Mouse (Mus musculus): ENCODE results near the gene Trappc10. TPM values are rescaled to one million over a fixed set of nuclear protein-coding genes. Genes with fewer than 3 reads are reported as not detected.

Gene Trappc10
- polyA plus RNA-seq, 1 experiment = 22.0 TPM

GRCm38 (mm10) chr10:78139572-78140250, 104.7 kb downstream of the Trappc10 start:
- H3K36me3 ChIP-seq (ENCODE audit: control insufficient read depth, insufficient read depth, low read length, poor library complexity, severe bottlenecking) = no peaks in the 10 kb centered on the region
- no peak overlapping the region for H3K27ac ChIP-seq (ENCODE audit: insufficient read depth, low read length)
- H3K9me3 ChIP-seq (replicated peaks; ENCODE audit: control insufficient read depth, insufficient read depth, low read length, poor library complexity, severe bottlenecking) = no peaks in the 10 kb centered on the region
- H3K4me3 ChIP-seq (ENCODE audit: low read depth, low read length) = no peak overlapping the region
- no peak overlapping the region for H3K9ac ChIP-seq (ENCODE audit: low read depth, poor library complexity, severe bottlenecking)
- TF ChIP-seq CTCF (IDR thresholded peaks at IDR 0.05; ENCODE audit: low read depth, low read length) (no peak), EP300 (IDR thresholded peaks at IDR 0.05; ENCODE audit: insufficient read depth, low read depth, low read length) (no peak), POLR2A (IDR thresholded peaks at IDR 0.05; ENCODE audit: insufficient read depth, low read length) (no peak)
- H3K27me3 ChIP-seq (ENCODE audit: control insufficient read depth, insufficient read depth, low read length, poor library complexity, severe bottlenecking) = no peaks in the 10 kb centered on the region
- peaks cover under 1% of the 10 kb centered on the region for H3K4me1 ChIP-seq (ENCODE audit: control insufficient read depth, insufficient read depth, low read length)

- Histone ChIP-seq H3K27ac (ENCODE audit: insufficient read depth, low read length) (no peak overlapping the region), H3K27me3 (ENCODE audit: control insufficient read depth, insufficient read depth, low read length, poor library complexity, severe bottlenecking) (no peaks in the 10 kb centered on the region), H3K4me1 (ENCODE audit: control insufficient read depth, insufficient read depth, low read length) (peaks cover 2% of the 10 kb centered on the region), H3K4me3 (ENCODE audit: low read depth, low read length) (no peak overlapping the region), H3K9me3 (replicated peaks; ENCODE audit: control insufficient read depth, insufficient read depth, low read length, poor library complexity, severe bottlenecking) (no peaks in the 10 kb centered on the region), H3K9ac (ENCODE audit: low read depth, poor library complexity, severe bottlenecking) (no peak overlapping the region), H3K36me3 (ENCODE audit: control insufficient read depth, insufficient read depth, low read length, poor library complexity, severe bottlenecking) (no peaks in the 10 kb centered on the region)
- TF ChIP-seq CTCF (IDR thresholded peaks at IDR 0.05; ENCODE audit: low read depth, low read length) (no peak), EP300 (IDR thresholded peaks at IDR 0.05; ENCODE audit: insufficient read depth, low read depth, low read length) (no peak), POLR2A (IDR thresholded peaks at IDR 0.05; ENCODE audit: insufficient read depth, low read length) (no peak)
These were observed 105.5 kb downstream of the Trappc10 start for GRCm38 (mm10) chr10:78138812-78139523.

- no peaks in the 10 kb centered on the region for H3K36me3 ChIP-seq (ENCODE audit: control insufficient read depth, insufficient read depth, low read length, poor library complexity, severe bottlenecking)
- no peak overlapping the region for H3K9ac ChIP-seq (ENCODE audit: low read depth, poor library complexity, severe bottlenecking)
- no peak overlapping the region for H3K4me3 ChIP-seq (ENCODE audit: low read depth, low read length)
- TF ChIP-seq POLR2A (IDR thresholded peaks at IDR 0.05; ENCODE audit: insufficient read depth, low read length) (no peak), EP300 (IDR thresholded peaks at IDR 0.05; ENCODE audit: insufficient read depth, low read depth, low read length) (no peak), CTCF (IDR thresholded peaks at IDR 0.05; ENCODE audit: low read depth, low read length) (no peak)
- H3K4me1 ChIP-seq (ENCODE audit: control insufficient read depth, insufficient read depth, low read length) = peaks cover 2% of the 10 kb centered on the region
- H3K9me3 ChIP-seq (replicated peaks; ENCODE audit: control insufficient read depth, insufficient read depth, low read length, poor library complexity, severe bottlenecking) = no peaks in the 10 kb centered on the region
- H3K27me3 ChIP-seq (ENCODE audit: control insufficient read depth, insufficient read depth, low read length, poor library complexity, severe bottlenecking) = no peaks in the 10 kb centered on the region
- H3K27ac ChIP-seq (ENCODE audit: insufficient read depth, low read length) = no peak overlapping the region
These were observed 107.2 kb downstream of the Trappc10 start for GRCm38 (mm10) chr10:78137191-78137590.

Other genes with a start within 250 kb of the Trappc10 start
- 100 and 102 TPM in 2 replicates for gene Pfkl, start 234.6 kb downstream of the Trappc10 start, polyA plus RNA-seq (2011; ENCODE audit: insufficient read depth, insufficient read length, low read depth, missing spikeins)
- gene Dnmt3l, start 202.7 kb downstream of the Trappc10 start, polyA plus RNA-seq (2011; ENCODE audit: insufficient read depth, insufficient read length, low read depth, missing spikeins) = 175 and 179 TPM in 2 replicates
- gene Aire, start 201.0 kb downstream of the Trappc10 start, polyA plus RNA-seq (2011; ENCODE audit: insufficient read depth, insufficient read length, low read depth, missing spikeins) = 20.9 and 23.5 TPM in 2 replicates
- 12.7 and 13.5 TPM in 2 replicates for gene Icosl, start 175.3 kb downstream of the Trappc10 start, polyA plus RNA-seq (2011; ENCODE audit: insufficient read depth, insufficient read length, low read depth, missing spikeins)
- 16.6 and 23.8 TPM in 2 replicates for gene D10Jhu81e, start 74.9 kb downstream of the Trappc10 start, polyA plus RNA-seq (2011; ENCODE audit: insufficient read depth, insufficient read length, low read depth, missing spikeins)
- 23.3 and 25.4 TPM in 2 replicates for gene Pwp2, start 59.5 kb downstream of the Trappc10 start, polyA plus RNA-seq (2011; ENCODE audit: insufficient read depth, insufficient read length, low read depth, missing spikeins)
- gene Agpat3, start 107.8 kb upstream of the Trappc10 start, polyA plus RNA-seq (2011; ENCODE audit: insufficient read depth, insufficient read length, low read depth, missing spikeins) = 56.0 and 57.7 TPM in 2 replicates
- gene Rrp1, start 168.4 kb upstream of the Trappc10 start, polyA plus RNA-seq (2011; ENCODE audit: insufficient read depth, insufficient read length, low read depth, missing spikeins) = 132 and 136 TPM in 2 replicates
- gene Cstb, start 181.0 kb upstream of the Trappc10 start, polyA plus RNA-seq (2011; ENCODE audit: insufficient read depth, insufficient read length, low read depth, missing spikeins) = 212 and 214 TPM in 2 replicates
- 13.7 and 14.6 TPM in 2 replicates for gene Pdxk, start 220.3 kb upstream of the Trappc10 start, polyA plus RNA-seq (2011; ENCODE audit: insufficient read depth, insufficient read length, low read depth, missing spikeins)

All from ES-Bruce4 (cell line).